Mouse (Mus musculus) MEL (cell line): ENCODE data around the gene Rrp12. TPM values are rescaled to one million over a fixed set of nuclear protein-coding genes. Genes with fewer than 3 reads are reported as not detected.

Experiments used
- DNase-seq: peaks from one replicate; pipeline ENCODE4 v3.0.0; 2011; ENCODE audit warnings: low read depth, low spot score
- H3K27ac ChIP-seq: 2 replicates; pipeline ENCODE4 v1.5.1; 2012; ENCODE audit warnings: low read depth, mild to moderate bottlenecking, control low read depth, low read length, moderate library complexity; ENCODE audit not compliant: control insufficient read depth
- H3K27me3 ChIP-seq, 2 experiments: fragments of 150-350 bp in 1 of 2; sonication (generic) in 1 of 2; 2 replicates each; pipeline ENCODE4 v1.6.1; 2012; ENCODE audit warnings: low read length in 2 of 2, mild to moderate bottlenecking in 2 of 2, improper control_type of control experiment in 1 of 2, moderate library complexity in 1 of 2; ENCODE audit not compliant: insufficient read depth in 2 of 2, control insufficient read depth in 1 of 2
- H3K36me3 ChIP-seq, 2 experiments: 2 replicates each; pipeline ENCODE4 v1.6.1; 2012 to 2014; ENCODE audit warnings: low read length in 2 of 2, improper control_type of control experiment in 1 of 2, inconsistent platforms in 1 of 2, mild to moderate bottlenecking in 1 of 2; ENCODE audit not compliant: insufficient read depth in 2 of 2, control insufficient read depth in 1 of 2
- H3K4me1 ChIP-seq, 2 experiments: fragments of 150-350 bp in 1 of 2; sonication (generic) in 1 of 2; 2 replicates each; pipeline ENCODE4 v1.6.1; 2012; ENCODE audit warnings: low read length in 2 of 2, improper control_type of control experiment in 1 of 2, mild to moderate bottlenecking in 1 of 2; ENCODE audit not compliant: insufficient read depth in 2 of 2, control insufficient read depth in 1 of 2
- H3K4me3 ChIP-seq, 2 experiments: fragments of 150-350 bp in 1 of 2; sonication (generic) in 1 of 2; 2 replicates each; pipeline ENCODE4 v1.5.1; 2012; ENCODE audit warnings: low read depth in 2 of 2, low read length in 2 of 2, mild to moderate bottlenecking in 2 of 2, moderate library complexity in 2 of 2, control low read depth in 1 of 2, improper control_type of control experiment in 1 of 2; ENCODE audit not compliant: control insufficient read depth in 1 of 2, insufficient read depth in 1 of 2
- H3K79me2 ChIP-seq: 2 replicates; pipeline ENCODE4 v1.6.1; 2012; ENCODE audit warnings: mild to moderate bottlenecking, low read length, moderate library complexity; ENCODE audit not compliant: control insufficient read depth, poor library complexity, insufficient read depth
- H3K9ac ChIP-seq: 2 replicates; pipeline ENCODE4 v1.6.1; 2012; ENCODE audit warnings: low read depth, mild to moderate bottlenecking, control low read depth, low read length, moderate library complexity; ENCODE audit not compliant: control insufficient read depth, poor library complexity, severe bottlenecking
- H3K9me3 ChIP-seq: fragments of 150-350 bp; sonication (generic); replicated peaks from 2 replicates; pipeline ENCODE4 v1.6.1; 2012; ENCODE audit warnings: mild to moderate bottlenecking, low read length, improper control_type of control experiment, moderate library complexity; ENCODE audit not compliant: insufficient read depth
- BHLHE40 ChIP-seq: IDR thresholded peaks from 2 replicates; pipeline ENCODE4 v1.6.1; 2012; ENCODE audit warnings: low read depth, mild to moderate bottlenecking, inconsistent platforms, low read length, improper control_type of control experiment, borderline replicate concordance
- CHD2 ChIP-seq: IDR thresholded peaks from 2 replicates; pipeline ENCODE4 v1.6.1; 2011; ENCODE audit warnings: low read length, improper control_type of control experiment
- CTCF ChIP-seq, 3 experiments: IDR thresholded peaks in 2 of 3; conservative IDR thresholded peaks in 1 of 3; 2 replicates each; pipeline ENCODE4 v1.5.1; 2011 to 2012; ENCODE audit warnings: low read length in 3 of 3, low read depth in 2 of 3, mild to moderate bottlenecking in 2 of 3, improper control_type of control experiment in 1 of 3, inconsistent platforms in 1 of 3, mixed read lengths in 1 of 3, moderate library complexity in 1 of 3; ENCODE audit not compliant: control insufficient read depth in 1 of 3, insufficient read depth in 1 of 3, poor library complexity in 1 of 3, severe bottlenecking in 1 of 3
- E2F4 ChIP-seq: IDR thresholded peaks from 2 replicates; pipeline ENCODE4 v1.6.1; 2011; ENCODE audit warnings: low read depth, low read length, improper control_type of control experiment, borderline replicate concordance
- ELF1 ChIP-seq: IDR thresholded peaks from 2 replicates; pipeline ENCODE4 v1.6.1; 2014; ENCODE audit warnings: low read depth, mild to moderate bottlenecking, inconsistent platforms, low read length, improper control_type of control experiment, moderate library complexity
- EP300 ChIP-seq, 2 experiments: IDR thresholded peaks; 2 replicates each; pipeline ENCODE4 v1.6.1; 2011; ENCODE audit warnings: improper control_type of control experiment in 2 of 2, low read length in 2 of 2, low read depth in 1 of 2, mild to moderate bottlenecking in 1 of 2
- ETS1 ChIP-seq: IDR thresholded peaks from 2 replicates; pipeline ENCODE4 v1.6.1; 2012; ENCODE audit warnings: low read depth, mild to moderate bottlenecking, inconsistent platforms, low read length, improper control_type of control experiment, moderate library complexity
- GABPA ChIP-seq: IDR thresholded peaks from 2 replicates; pipeline ENCODE4 v1.6.1; 2012; ENCODE audit warnings: low read depth, mild to moderate bottlenecking, inconsistent platforms, low read length, improper control_type of control experiment, moderate library complexity
- GATA1 ChIP-seq: IDR thresholded peaks from 2 replicates; pipeline ENCODE4 v1.6.1; 2011; ENCODE audit warnings: low read depth, low read length, improper control_type of control experiment
- HCFC1 ChIP-seq: IDR thresholded peaks from 2 replicates; pipeline ENCODE4 v1.6.1; 2012; ENCODE audit warnings: low read depth, mild to moderate bottlenecking, inconsistent platforms, low read length, improper control_type of control experiment, moderate library complexity
- JUND ChIP-seq: IDR thresholded peaks from 2 replicates; pipeline ENCODE4 v1.6.1; 2011; ENCODE audit warnings: low read depth, mild to moderate bottlenecking, improper control_type of control experiment, low read length
- KAT2A ChIP-seq: conservative IDR thresholded peaks from 2 replicates; pipeline ENCODE4 v1.6.1; 2012; ENCODE audit warnings: low read depth, low read length, improper control_type of control experiment, inconsistent platforms
- MAFK ChIP-seq: IDR thresholded peaks from 2 replicates; pipeline ENCODE4 v1.6.1; 2011; ENCODE audit warnings: low read depth, mild to moderate bottlenecking, low read length, improper control_type of control experiment, borderline replicate concordance
- MAX ChIP-seq: IDR thresholded peaks from 2 replicates; pipeline ENCODE4 v1.6.1; 2011; ENCODE audit warnings: low read length, improper control_type of control experiment
- MAZ ChIP-seq: IDR thresholded peaks from 2 replicates; pipeline ENCODE4 v1.6.1; 2012; ENCODE audit warnings: low read depth, mild to moderate bottlenecking, inconsistent platforms, low read length, improper control_type of control experiment
- MEF2A ChIP-seq: IDR thresholded peaks from 2 replicates; pipeline ENCODE4 v1.6.1; 2014; ENCODE audit warnings: low read depth, mild to moderate bottlenecking, inconsistent platforms, low read length, improper control_type of control experiment; ENCODE audit not compliant: poor library complexity, insufficient replicate concordance, severe bottlenecking; ENCODE audit errors: extremely low read depth
- MXI1 ChIP-seq: IDR thresholded peaks from 2 replicates; pipeline ENCODE4 v1.6.1; 2011; ENCODE audit warnings: mild to moderate bottlenecking, low read depth, low read length, improper control_type of control experiment
- MYB ChIP-seq: IDR thresholded peaks from 2 replicates; pipeline ENCODE4 v1.6.1; 2011; ENCODE audit warnings: mild to moderate bottlenecking, low read depth, low read length, improper control_type of control experiment
- MYC ChIP-seq: IDR thresholded peaks from 2 replicates; pipeline ENCODE4 v1.6.1; 2011; ENCODE audit warnings: low read depth, mild to moderate bottlenecking, low read length, improper control_type of control experiment, moderate library complexity
- NRF1 ChIP-seq: IDR thresholded peaks from 2 replicates; pipeline ENCODE4 v1.6.1; 2014; ENCODE audit warnings: low read depth, mild to moderate bottlenecking, inconsistent platforms, low read length, improper control_type of control experiment, moderate library complexity; ENCODE audit not compliant: poor library complexity, insufficient read depth, severe bottlenecking
- POLR2A ChIP-seq, 2 experiments: IDR thresholded peaks; 2 replicates each; pipeline ENCODE4 v1.6.1; 2011 to 2012; ENCODE audit warnings: low read length in 2 of 2, mild to moderate bottlenecking in 2 of 2, control low read depth in 1 of 2, improper control_type of control experiment in 1 of 2, low read depth in 1 of 2, moderate library complexity in 1 of 2; ENCODE audit not compliant: control insufficient read depth in 1 of 2, insufficient read depth in 1 of 2, poor library complexity in 1 of 2
- POLR2AphosphoS2 ChIP-seq: IDR thresholded peaks from 2 replicates; pipeline ENCODE4 v1.6.1; 2011; ENCODE audit warnings: low read length, improper control_type of control experiment
- POLR2AphosphoS5 ChIP-seq: IDR thresholded peaks from 2 replicates; pipeline ENCODE4 v1.6.1; 2012; ENCODE audit warnings: low read depth, borderline replicate concordance, mild to moderate bottlenecking, inconsistent platforms, low read length, moderate library complexity, mixed read lengths
- RAD21 ChIP-seq: IDR thresholded peaks from 2 replicates; pipeline ENCODE4 v1.6.1; 2011; ENCODE audit warnings: mild to moderate bottlenecking, low read depth, low read length, improper control_type of control experiment
- RCOR1 ChIP-seq: IDR thresholded peaks from 2 replicates; pipeline ENCODE4 v1.6.1; 2012; ENCODE audit warnings: low read depth, mild to moderate bottlenecking, inconsistent platforms, low read length, improper control_type of control experiment
- SIN3A ChIP-seq: IDR thresholded peaks from 2 replicates; pipeline ENCODE4 v1.6.1; 2012; ENCODE audit warnings: low read length, improper control_type of control experiment, inconsistent platforms
- SMC3 ChIP-seq: IDR thresholded peaks from 2 replicates; pipeline ENCODE4 v1.6.1; 2011; ENCODE audit warnings: low read depth, low read length, improper control_type of control experiment
- TAL1 ChIP-seq: IDR thresholded peaks from 2 replicates; pipeline ENCODE4 v1.6.1; 2012; ENCODE audit warnings: mild to moderate bottlenecking, inconsistent platforms, low read length, moderate library complexity, mixed read lengths
- TBP ChIP-seq: IDR thresholded peaks from 2 replicates; pipeline ENCODE4 v1.8.0; 2011; ENCODE audit warnings: low read depth, low read length, improper control_type of control experiment
- TCF12 ChIP-seq: IDR thresholded peaks from 2 replicates; pipeline ENCODE4 v1.6.1; 2014; ENCODE audit warnings: low read depth, mild to moderate bottlenecking, inconsistent platforms, low read length, improper control_type of control experiment, moderate library complexity
- UBTF ChIP-seq: IDR thresholded peaks from 2 replicates; pipeline ENCODE4 v1.6.1; 2012; ENCODE audit warnings: low read depth, mild to moderate bottlenecking, inconsistent platforms, low read length, improper control_type of control experiment, moderate library complexity, borderline replicate concordance; ENCODE audit not compliant: insufficient read depth
- USF1 ChIP-seq: IDR thresholded peaks from 2 replicates; pipeline ENCODE4 v1.6.1; 2014; ENCODE audit warnings: low read depth, mild to moderate bottlenecking, inconsistent platforms, low read length, improper control_type of control experiment, moderate library complexity
- ZC3H11A ChIP-seq: IDR thresholded peaks from 2 replicates; pipeline ENCODE4 v1.6.1; 2012; ENCODE audit warnings: low read depth, mild to moderate bottlenecking, inconsistent platforms, low read length, improper control_type of control experiment
- ZKSCAN1 ChIP-seq: IDR thresholded peaks from 2 replicates; pipeline ENCODE4 v1.6.1; 2012; ENCODE audit warnings: low read depth, mild to moderate bottlenecking, inconsistent platforms, low read length, improper control_type of control experiment, moderate library complexity
- ZMIZ1 ChIP-seq: IDR thresholded peaks from 2 replicates; pipeline ENCODE4 v1.6.1; 2012; ENCODE audit warnings: low read depth, mild to moderate bottlenecking, inconsistent platforms, low read length, improper control_type of control experiment, moderate library complexity
- ZNF384 ChIP-seq: IDR thresholded peaks from 2 replicates; pipeline ENCODE4 v1.6.1; 2012; ENCODE audit warnings: low read depth, mild to moderate bottlenecking, inconsistent platforms, low read length, improper control_type of control experiment
- polyA plus RNA-seq, 2 experiments: library from polyadenylated mRNA; stranded (reverse) in 1 of 2; unstranded in 1 of 2; fragments of >175 nt in 1 of 2; fragments of >200 nt in 1 of 2; gene quantifications; 2 replicates each; pipeline versions ENCODE4 v1.2.1 to v1.2.4; 2012; ENCODE audit warnings: low replicate concordance in 2 of 2, low read depth in 1 of 2; ENCODE audit not compliant: insufficient read length in 2 of 2, insufficient read depth in 1 of 2, missing spikeins in 1 of 2
- total RNA-seq: library from RNA; depleted of rRNA; stranded (reverse); fragments of 300-350 nt; gene quantifications from 2 replicates; pipeline ENCODE4 v1.2.3, GENCODE M21; 2012

Rrp12 gene
- total and polyA plus RNA-seq, 3 experiments, result 44.5 to 134 (median 106) TPM

GRCm38 (mm10) chr19:41847992-41848851, 47.8 kb downstream of the Rrp12 start, which contains the start of gene Frat2:
Gene Frat2, minus strand, starts transcription at chr19:41848132.
- Histone ChIP-seq H3K4me1 (peaks cover 21 to 35% of the 10 kb centered on the region in 2 experiments), H3K79me2 (peaks cover 37% of the 10 kb centered on the region), H3K27ac (peak within 1 kb of the TSS; percentile 97)
- TF ChIP-seq MXI1, result peak; percentile 99
- 0 out of 2 replicates have a peak, but pooled peaks have one; percentile 28 for TF ChIP-seq E2F4
- TF ChIP-seq MYB, result peak; percentile 82
- no peak for TF ChIP-seq MEF2A
- peak; percentile 65 for TF ChIP-seq TCF12
- TF ChIP-seq MYC, result peak; percentile 91
- no peak; the same call in 1 of the 2 replicates for TF ChIP-seq UBTF
- peak; percentile 99 for TF ChIP-seq SIN3A
- TF ChIP-seq ZMIZ1, result peak; percentile 97
- peak; percentile 69 for TF ChIP-seq NRF1
- TF ChIP-seq ZC3H11A, result no peak
- TF ChIP-seq CTCF (IDR thresholded peaks at IDR 0.05 in 2 of 3, conservative IDR thresholded peaks at IDR 0.05 in 1 of 3; ENCODE audit: control insufficient read depth in 1 of 3, insufficient read depth in 1 of 3, low read depth in 2 of 3, low read length in 3 of 3, poor library complexity in 1 of 3, severe bottlenecking in 1 of 3), result no peak
- TF ChIP-seq MAZ, result peak; percentile 96
- TF ChIP-seq GABPA, result no peak
- peak; percentile 89 for TF ChIP-seq ETS1
- TF ChIP-seq POLR2AphosphoS2, result peak; percentile 99
- no peak for TF ChIP-seq ZKSCAN1
- TF ChIP-seq SMC3, result no peak
- peak; percentile 85 for TF ChIP-seq USF1
- TF ChIP-seq BHLHE40, result peak; percentile 51; the same call in 1 of the 2 replicates
- TF ChIP-seq TBP, result peak; percentile 81
- peak; percentile 80 for TF ChIP-seq ZNF384
- no peak for TF ChIP-seq CHD2
- no peak for TF ChIP-seq GATA1
- TF ChIP-seq TAL1, result no peak
- TF ChIP-seq EP300 (IDR thresholded peaks at IDR 0.05; ENCODE audit: low read depth in 1 of 2, low read length in 2 of 2), result peak; percentile 57 to 75
- TF ChIP-seq KAT2A, result peak; percentile 55; the same call in 1 of the 2 replicates
- TF ChIP-seq JUND, result no peak; the same call in 1 of the 2 replicates
- no peak for TF ChIP-seq MAFK
- TF ChIP-seq MAX, result peak; percentile 93
- no peak for TF ChIP-seq POLR2AphosphoS5
- peak; percentile 33 to 91 for TF ChIP-seq POLR2A (IDR thresholded peaks at IDR 0.05; ENCODE audit: control insufficient read depth in 1 of 2, insufficient read depth in 1 of 2, low read depth in 1 of 2, low read length in 2 of 2, poor library complexity in 1 of 2)
- peak; percentile 77 for TF ChIP-seq HCFC1
- TF ChIP-seq RCOR1, result no peak; the same call in 1 of the 2 replicates
- TF ChIP-seq RAD21, result no peak
- peak; percentile 56 for TF ChIP-seq ELF1

More at GRCm38 (mm10) chr19:41847992-41848851, 47.8 kb downstream of the Rrp12 start, which contains the start of gene Frat2:
- H3K9me3 ChIP-seq, result no peaks in the 10 kb centered on the region
- DNase-seq, result peak; percentile 99
- H3K27me3 ChIP-seq, result no peaks in the 10 kb centered on the region
- H3K36me3 ChIP-seq, result peaks cover 0 to 37% of the 10 kb centered on the region in 2 experiments; a peak in 2 of 4 replicates
- peak within 1 kb of the TSS; percentile 69 to 89 for H3K4me3 ChIP-seq
- H3K9ac ChIP-seq, result peak within 1 kb of the TSS; percentile 90
